Mouse (Mus musculus): ENCODE measurements around the gene Ank. TPM values are rescaled to one million over a fixed set of nuclear protein-coding genes. Genes with fewer than 3 reads are reported as not detected.

The Ank gene
- polyA plus RNA-seq, 1 experiment: 3.7 TPM

GRCm38 (mm10) chr15:27604558-27604957 lies 138.1 kb downstream of the Ank start:
- H3K9me3 ChIP-seq (ENCODE audit: control insufficient read depth, low read length): no peaks in the 10 kb centered on the region
- no peaks in the 10 kb centered on the region for H3K27me3 ChIP-seq (ENCODE audit: control insufficient read depth)
- H3K36me3 ChIP-seq (ENCODE audit: control insufficient read depth): peaks cover 97% of the 10 kb centered on the region
- H3K4me1 ChIP-seq (ENCODE audit: control insufficient read depth): no peaks in the 10 kb centered on the region; the same call in 1 of the 2 replicates
- H3K4me3 ChIP-seq (replicated peaks): no peak overlapping the region
- no peak for TF ChIP-seq TAL1 (IDR thresholded peaks at IDR 0.05; ENCODE audit: low read length)
- TF ChIP-seq GATA1 (IDR thresholded peaks at IDR 0.05; ENCODE audit: low read length): no peak

GRCm38 (mm10) chr15:27605252-27605651 lies 138.8 kb downstream of the Ank start:
- H3K27me3 ChIP-seq (ENCODE audit: control insufficient read depth): no peaks in the 10 kb centered on the region
- TF ChIP-seq TAL1 (IDR thresholded peaks at IDR 0.05; ENCODE audit: low read length): no peak
- no peak for TF ChIP-seq GATA1 (IDR thresholded peaks at IDR 0.05; ENCODE audit: low read length)

GRCm38 (mm10) chr15:27609554-27609953 lies 143.1 kb downstream of the Ank start:
- Histone ChIP-seq H3K36me3 (ENCODE audit: control insufficient read depth) (peaks cover 96% of the 10 kb centered on the region), H3K4me1 (ENCODE audit: control insufficient read depth) (no peaks in the 10 kb centered on the region), H3K27me3 (ENCODE audit: control insufficient read depth) (no peaks in the 10 kb centered on the region), H3K9me3 (ENCODE audit: control insufficient read depth, low read length) (no peaks in the 10 kb centered on the region), H3K4me3 (replicated peaks) (no peak overlapping the region)
- TF ChIP-seq GATA1 (IDR thresholded peaks at IDR 0.05; ENCODE audit: low read length): no peak
- no peak for TF ChIP-seq TAL1 (IDR thresholded peaks at IDR 0.05; ENCODE audit: low read length)

More at GRCm38 (mm10) chr15:27605252-27605651, 138.8 kb downstream of the Ank start:
- peaks cover 96% of the 10 kb centered on the region for H3K36me3 ChIP-seq (ENCODE audit: control insufficient read depth)
- H3K4me1 ChIP-seq (ENCODE audit: control insufficient read depth): no peaks in the 10 kb centered on the region; the same call in 1 of the 2 replicates
- H3K9me3 ChIP-seq (ENCODE audit: control insufficient read depth, low read length): no peaks in the 10 kb centered on the region
- H3K4me3 ChIP-seq (replicated peaks): no peak overlapping the region

GRCm38 (mm10) chr15:27612533-27613221 lies 146.2 kb downstream of the Ank start:
- TF ChIP-seq TAL1 (IDR thresholded peaks at IDR 0.05; ENCODE audit: low read length) (no peak), GATA1 (IDR thresholded peaks at IDR 0.05; ENCODE audit: low read length) (no peak)
- no peaks in the 10 kb centered on the region for H3K4me1 ChIP-seq (ENCODE audit: control insufficient read depth)

GRCm38 (mm10) chr15:27613255-27613654 lies 146.8 kb downstream of the Ank start:
- Histone ChIP-seq H3K36me3 (ENCODE audit: control insufficient read depth) (peaks cover 94% of the 10 kb centered on the region), H3K27me3 (ENCODE audit: control insufficient read depth) (no peaks in the 10 kb centered on the region), H3K9me3 (ENCODE audit: control insufficient read depth, low read length) (no peaks in the 10 kb centered on the region), H3K4me1 (ENCODE audit: control insufficient read depth) (no peaks in the 10 kb centered on the region), H3K4me3 (replicated peaks) (no peak overlapping the region)
- TF ChIP-seq GATA1 (IDR thresholded peaks at IDR 0.05; ENCODE audit: low read length) (no peak), TAL1 (IDR thresholded peaks at IDR 0.05; ENCODE audit: low read length) (no peak)

More at GRCm38 (mm10) chr15:27612533-27613221, 146.2 kb downstream of the Ank start:
- Histone ChIP-seq H3K36me3 (ENCODE audit: control insufficient read depth) (peaks cover 94% of the 10 kb centered on the region), H3K4me3 (replicated peaks) (no peak overlapping the region), H3K9me3 (ENCODE audit: control insufficient read depth, low read length) (no peaks in the 10 kb centered on the region), H3K27me3 (ENCODE audit: control insufficient read depth) (no peaks in the 10 kb centered on the region)

- peaks cover 93% of the 10 kb centered on the region for H3K36me3 ChIP-seq (ENCODE audit: control insufficient read depth)
- no peaks in the 10 kb centered on the region for H3K27me3 ChIP-seq (ENCODE audit: control insufficient read depth)
- H3K4me3 ChIP-seq (replicated peaks): no peak overlapping the region
- TF ChIP-seq GATA1 (IDR thresholded peaks at IDR 0.05; ENCODE audit: low read length): no peak
- TF ChIP-seq TAL1 (IDR thresholded peaks at IDR 0.05; ENCODE audit: low read length): no peak
- peaks cover 13% of the 10 kb centered on the region for H3K4me1 ChIP-seq (ENCODE audit: control insufficient read depth)
- H3K9me3 ChIP-seq (ENCODE audit: control insufficient read depth, low read length): no peaks in the 10 kb centered on the region
These were observed 149.7 kb downstream of the Ank start for GRCm38 (mm10) chr15:27616159-27616558.

GRCm38 (mm10) chr15:27617227-27617626 lies 150.8 kb downstream of the Ank start:
- H3K4me1 ChIP-seq (ENCODE audit: control insufficient read depth): peaks cover 15% of the 10 kb centered on the region
- no peaks in the 10 kb centered on the region for H3K27me3 ChIP-seq (ENCODE audit: control insufficient read depth)
- no peak overlapping the region for H3K4me3 ChIP-seq (replicated peaks)
- no peaks in the 10 kb centered on the region for H3K9me3 ChIP-seq (ENCODE audit: control insufficient read depth, low read length)
- H3K36me3 ChIP-seq (ENCODE audit: control insufficient read depth): peaks cover 90% of the 10 kb centered on the region
- no peak for TF ChIP-seq GATA1 (IDR thresholded peaks at IDR 0.05; ENCODE audit: low read length)
- no peak for TF ChIP-seq TAL1 (IDR thresholded peaks at IDR 0.05; ENCODE audit: low read length)

GRCm38 (mm10) chr15:27618778-27619533 lies 152.5 kb downstream of the Ank start:
- Histone ChIP-seq H3K4me3 (replicated peaks) (no peak overlapping the region), H3K9me3 (ENCODE audit: control insufficient read depth, low read length) (no peaks in the 10 kb centered on the region), H3K27me3 (ENCODE audit: control insufficient read depth) (no peaks in the 10 kb centered on the region), H3K36me3 (ENCODE audit: control insufficient read depth) (peaks cover 91% of the 10 kb centered on the region), H3K4me1 (ENCODE audit: control insufficient read depth) (peaks cover 15% of the 10 kb centered on the region)
- TF ChIP-seq GATA1 (IDR thresholded peaks at IDR 0.05; ENCODE audit: low read length): no peak
- no peak for TF ChIP-seq TAL1 (IDR thresholded peaks at IDR 0.05; ENCODE audit: low read length)

GRCm38 (mm10) chr15:27619683-27620082 lies 153.2 kb downstream of the Ank start:
- TF ChIP-seq GATA1 (IDR thresholded peaks at IDR 0.05; ENCODE audit: low read length) (no peak), TAL1 (IDR thresholded peaks at IDR 0.05; ENCODE audit: low read length) (no peak)
- Histone ChIP-seq H3K4me3 (replicated peaks) (no peak overlapping the region), H3K27me3 (ENCODE audit: control insufficient read depth) (no peaks in the 10 kb centered on the region), H3K36me3 (ENCODE audit: control insufficient read depth) (peaks cover 89% of the 10 kb centered on the region), H3K4me1 (ENCODE audit: control insufficient read depth) (peaks cover 16% of the 10 kb centered on the region), H3K9me3 (ENCODE audit: control insufficient read depth, low read length) (no peaks in the 10 kb centered on the region)

Data from erythroblast, embryonic 14.5 days (primary cell).